Mouse (Mus musculus) liver, embryonic 16.5 days (tissue): ENCODE measurements around the gene Noxa1. TPM values are rescaled to one million over a fixed set of nuclear protein-coding genes. Genes with fewer than 3 reads are reported as not detected.

Experiments
- ATAC-seq: fragments of 200-750 bp; cut with Nextera tagmentation; 2 replicates; pipeline ENCODE4 v1.8.0; 2017; ENCODE audit warnings: low read depth, mild to moderate bottlenecking, moderate number of reproducible peaks, moderate library complexity
- H3K27ac ChIP-seq: fragments of 300-500 bp; sonication (generic); 2 replicates; pipeline ENCODE4 v1.5.1; 2014; ENCODE audit warnings: mild to moderate bottlenecking, low read length
- H3K27me3 ChIP-seq: fragments of 300-500 bp; sonication (generic); 2 replicates; pipeline ENCODE4 v1.6.1; 2014; ENCODE audit warnings: low read depth, low read length, mixed read lengths; ENCODE audit not compliant: control insufficient read depth, insufficient read depth
- H3K36me3 ChIP-seq: fragments of 300-500 bp; sonication (generic); 2 replicates; pipeline ENCODE4 v1.6.1; 2014; ENCODE audit warnings: mild to moderate bottlenecking; ENCODE audit not compliant: control insufficient read depth, insufficient read depth
- H3K4me1 ChIP-seq: fragments of 300-500 bp; sonication (generic); 2 replicates; pipeline ENCODE4 v1.6.1; 2014; ENCODE audit warnings: low read depth, low read length, mixed read lengths; ENCODE audit not compliant: control insufficient read depth
- H3K4me2 ChIP-seq: fragments of 300-500 bp; sonication (generic); 2 replicates; pipeline ENCODE4 v1.6.1; 2014; ENCODE audit warnings: low read depth, low read length, mixed read lengths
- H3K4me3 ChIP-seq: fragments of 300-500 bp; sonication (generic); 2 replicates; pipeline ENCODE4 v1.5.1; 2014; ENCODE audit warnings: low read depth, mild to moderate bottlenecking, low read length
- H3K9ac ChIP-seq: fragments of 300-500 bp; sonication (generic); 2 replicates; pipeline ENCODE4 v1.6.1; 2014; ENCODE audit warnings: low read depth, low read length
- H3K9me3 ChIP-seq: fragments of 300-500 bp; sonication (generic); replicated peaks from 2 replicates; pipeline ENCODE4 v1.6.1; 2016; ENCODE audit warnings: low read length; ENCODE audit not compliant: control insufficient read depth
- WGBS: fragments of 180-500 bp; shearing (Covaris S2); extraction: QIAGEN DNeasy Blood & Tissue Kit; methylation state at CpG from one replicate; pipeline ENCODE4 v1.1.7; 2014; ENCODE audit not compliant: insufficient replicate concordance; 5-methylcytosine and 5-hydroxymethylcytosine counted together
- microRNA-seq: library from miRNA; unstranded; fragments of <30 nt; microRNA quantifications from one replicate; pipeline ENCODE4, GENCODE M21; 2016
- polyA plus RNA-seq: library from polyadenylated mRNA; unstranded; fragments of >200 nt; fragmentation: Nextera tagmentation; extraction: Ambion mirVana; gene quantifications from 2 replicates; pipeline ENCODE4 v1.2.1, GENCODE M21; 2015

Gene Noxa1
- polyA plus RNA-seq, 1 experiment from 2014 or later: 0.85 TPM

- no peak overlapping the region for H3K4me3 ChIP-seq
- H3K36me3 ChIP-seq: peaks cover 3% of the 10 kb centered on the region; the same call in 1 of the 2 replicates
- no peak overlapping the region for H3K27ac ChIP-seq
- no peaks in the 10 kb centered on the region for H3K9me3 ChIP-seq
- H3K4me1 ChIP-seq: peaks cover 12% of the 10 kb centered on the region
- no peak overlapping the region for H3K4me2 ChIP-seq
- no peak for ATAC-seq
- H3K9ac ChIP-seq: no peak overlapping the region
- H3K27me3 ChIP-seq: no peaks in the 10 kb centered on the region
- 80% methylated on average over 7 of the region's 7 CpGs for WGBS
Measured at GRCm38 (mm10) chr2:25050921-25051320, 44.0 kb downstream of the Noxa1 start.

GRCm38 (mm10) chr2:25040089-25040488 lies 54.9 kb downstream of the Noxa1 start:
- H3K9ac ChIP-seq: no peak overlapping the region
- no peaks in the 10 kb centered on the region for H3K4me1 ChIP-seq
- WGBS: 78% methylated on average over 5 of the region's 5 CpGs
- H3K27ac ChIP-seq: no peak overlapping the region
- no peaks in the 10 kb centered on the region for H3K27me3 ChIP-seq
- no peak for ATAC-seq
- H3K9me3 ChIP-seq: no peaks in the 10 kb centered on the region
- H3K4me3 ChIP-seq: no peak overlapping the region
- no peaks in the 10 kb centered on the region; the same call in none of the 2 replicates for H3K36me3 ChIP-seq
- H3K4me2 ChIP-seq: no peak overlapping the region

Small RNA genes within 50 kb of the gene (microRNA-seq; reads per million reads assigned to microRNA genes)
- gene Gm24328 (not detected), gene Mir7664 (not detected)

Other genes with a start within 250 kb of the Noxa1 start
- gene Ehmt1, start 175.5 kb downstream of the Noxa1 start, polyA plus RNA-seq: 13.4 and 14.2 TPM in 2 replicates
- 16.0 and 16.1 TPM in 2 replicates for gene Arrdc1, start 159.9 kb downstream of the Noxa1 start, polyA plus RNA-seq
- 1.5 and 1.7 TPM in 2 replicates for gene Zmynd19, start 145.4 kb downstream of the Noxa1 start, polyA plus RNA-seq
- 7.2 TPM in 2 replicates for gene Dph7, start 132.7 kb downstream of the Noxa1 start, polyA plus RNA-seq
- 56.6 and 58.8 TPM in 2 replicates for gene Mrpl41, start 120.1 kb downstream of the Noxa1 start, polyA plus RNA-seq
- 12.9 and 13.7 TPM in 2 replicates for gene Pnpla7, start 119.1 kb downstream of the Noxa1 start, polyA plus RNA-seq
- 9.5 and 10.8 TPM in 2 replicates for gene Nsmf, start 40.8 kb downstream of the Noxa1 start, polyA plus RNA-seq
- 5.3 and 8.0 TPM in 2 replicates for gene Entpd8, start 14.8 kb downstream of the Noxa1 start, polyA plus RNA-seq
- 1.1 and 1.3 TPM in 2 replicates for gene Nrarp, start 85.6 kb upstream of the Noxa1 start, polyA plus RNA-seq
- 6.5 and 6.6 TPM in 2 replicates for gene Tor4a, start 101.7 kb upstream of the Noxa1 start, polyA plus RNA-seq
- 33.9 and 34.9 TPM in 2 replicates for gene Nelfb, start 116.3 kb upstream of the Noxa1 start, polyA plus RNA-seq
- not detected in 2 replicates for gene Stpg3, start 119.5 kb upstream of the Noxa1 start, polyA plus RNA-seq
- gene Fam166a, start 123.6 kb upstream of the Noxa1 start, polyA plus RNA-seq: not detected in 2 replicates
- gene Tubb4b, start 129.6 kb upstream of the Noxa1 start, polyA plus RNA-seq: 590 and 624 TPM in 2 replicates
- gene Slc34a3, start 139.2 kb upstream of the Noxa1 start, polyA plus RNA-seq: 0.08 TPM in 1 of 2 replicates, not detected in the other
- not detected in 2 replicates for gene Rnf224, start 141.6 kb upstream of the Noxa1 start, polyA plus RNA-seq
- gene Rnf208, start 147.1 kb upstream of the Noxa1 start, polyA plus RNA-seq: 0.77 TPM in 1 of 2 replicates, not detected in the other
- gene Cysrt1, start 147.3 kb upstream of the Noxa1 start, polyA plus RNA-seq: not detected in 2 replicates
- 1.4 and 1.8 TPM in 2 replicates for gene AL732309.1, start 151.7 kb upstream of the Noxa1 start, polyA plus RNA-seq
- 10.9 and 12.0 TPM in 2 replicates for gene Tmem203, start 160.3 kb upstream of the Noxa1 start, polyA plus RNA-seq
- 3.7 and 4.7 TPM in 2 replicates for gene Tprn, start 167.5 kb upstream of the Noxa1 start, polyA plus RNA-seq
- 94.7 and 111 TPM in 2 replicates for gene Ssna1, start 177.3 kb upstream of the Noxa1 start, polyA plus RNA-seq
- gene Anapc2, start 177.3 kb upstream of the Noxa1 start, polyA plus RNA-seq: 40.1 and 40.5 TPM in 2 replicates
- not detected in 2 replicates for gene Tmem210, start 193.0 kb upstream of the Noxa1 start, polyA plus RNA-seq
- gene Lrrc26, start 194.8 kb upstream of the Noxa1 start, polyA plus RNA-seq: not detected in 2 replicates
- 0.02 TPM in 1 of 2 replicates, not detected in the other for gene Grin1, start 224.0 kb upstream of the Noxa1 start, polyA plus RNA-seq
- 15.3 and 17.2 TPM in 2 replicates for gene Man1b1, start 237.2 kb upstream of the Noxa1 start, polyA plus RNA-seq